Mouse (Mus musculus): Measurements from ENCODE around the gene Zfp296.
A peak's percentile ranks its signal among the peaks of the same experiment; 100 is the strongest.

The Zfp296 gene

DNA sequence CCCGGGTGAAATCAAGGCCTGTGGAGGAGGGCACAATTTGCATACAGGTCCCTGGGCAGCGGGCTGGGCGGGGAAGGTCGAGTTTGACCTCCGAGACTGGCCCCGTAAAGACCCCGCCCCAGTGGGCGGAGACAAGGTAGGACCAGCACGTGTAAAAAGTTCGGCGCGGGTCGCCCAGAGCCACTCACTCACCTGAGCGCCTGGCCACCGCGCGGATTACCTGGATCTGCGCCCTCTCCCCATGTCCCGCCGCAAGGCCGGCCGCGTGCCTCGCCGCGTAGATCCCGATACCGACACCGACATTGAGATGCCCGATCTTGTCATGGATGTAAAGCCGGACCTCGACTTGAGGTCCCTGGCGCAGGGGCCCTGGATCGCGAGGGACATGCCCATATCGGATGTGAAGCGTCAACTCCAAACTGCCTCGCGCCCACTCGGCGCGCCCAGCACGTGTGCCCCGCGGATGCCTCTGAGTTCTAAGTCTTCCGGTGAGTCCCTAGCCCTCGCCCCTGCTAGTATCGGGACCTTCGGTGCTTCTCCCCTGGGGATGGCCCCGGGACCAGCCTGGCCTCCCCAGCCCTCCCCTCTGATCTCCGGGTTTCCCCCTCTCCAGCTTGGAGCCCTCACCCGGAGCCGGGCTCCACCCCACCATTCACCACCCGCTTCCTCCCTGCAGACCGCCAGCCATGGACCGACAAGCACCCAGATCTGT lies at the start of gene Zfp296, which contains the start of gene Gemin7:
Gene Zfp296, plus strand, starts transcription at position 147 of the 712 bp plus-strand sequence.
Gene Gemin7, minus strand, starts transcription at position 455 of the 712 bp plus-strand sequence.
- DNase-seq: peak; percentile 19

DNA sequence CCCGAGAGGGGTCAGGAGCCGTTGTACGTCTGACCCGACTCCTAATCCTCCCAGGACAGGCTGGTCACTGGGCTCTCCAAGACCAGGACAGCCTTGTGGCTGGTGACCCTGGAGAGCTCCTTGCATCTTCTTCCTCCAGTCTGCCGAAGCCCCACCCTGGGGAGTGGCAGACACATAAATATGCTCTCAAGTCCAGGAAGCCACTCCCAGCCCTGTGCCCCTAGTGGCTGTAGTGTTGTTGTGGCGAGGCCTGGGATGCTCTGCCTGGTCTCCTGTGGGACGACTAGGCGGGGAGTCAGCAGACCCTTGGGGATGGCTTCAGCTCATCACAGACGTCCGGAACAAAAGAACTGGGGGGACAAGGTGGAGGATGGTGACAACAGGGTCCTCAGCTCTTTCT lies 46.0 kb upstream of the Zfp296 start:
- no peak for DNase-seq

DNA sequence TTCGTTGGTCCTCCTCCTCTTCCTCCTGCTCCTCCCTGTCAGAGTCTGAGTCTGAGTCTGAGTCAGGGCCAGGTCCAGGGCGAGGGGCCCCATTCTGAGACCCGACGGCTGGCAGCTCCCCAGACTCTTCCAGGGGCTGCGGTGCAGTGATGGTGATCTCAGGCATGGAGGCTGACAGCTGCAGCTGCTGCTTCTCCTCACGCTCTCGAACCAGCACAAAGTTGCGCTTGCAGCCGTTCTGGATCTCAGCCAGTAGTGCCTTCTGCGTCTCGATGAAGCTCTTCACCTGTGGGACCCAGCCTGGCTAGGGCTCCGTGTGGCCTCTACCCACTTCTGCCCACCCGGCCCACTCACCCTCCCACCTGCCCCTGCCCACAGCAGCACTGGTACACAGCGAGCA lies 44.8 kb upstream of the Zfp296 start:
- DNase-seq: no peak

DNA sequence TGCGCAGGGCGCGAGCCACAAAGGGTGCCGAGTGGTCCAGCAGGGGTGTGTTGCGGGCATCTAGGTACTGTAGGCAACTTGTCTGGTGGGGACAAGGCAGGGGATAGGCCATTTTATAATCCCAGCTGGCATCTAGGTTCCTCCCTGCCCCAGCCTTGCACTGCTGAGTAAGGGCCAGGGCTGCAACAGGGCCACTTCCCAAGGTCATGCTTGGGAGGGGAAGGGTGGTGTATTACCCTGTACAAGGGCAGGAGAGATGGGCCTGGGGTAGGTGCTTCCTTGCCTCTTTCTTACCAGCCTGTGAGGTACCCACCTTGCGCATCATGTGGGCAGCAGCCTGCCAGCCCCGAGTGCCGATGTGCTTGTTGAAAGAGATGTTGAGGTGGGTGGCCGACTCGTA lies 42.4 kb upstream of the Zfp296 start:
- DNase-seq: no peak

DNA sequence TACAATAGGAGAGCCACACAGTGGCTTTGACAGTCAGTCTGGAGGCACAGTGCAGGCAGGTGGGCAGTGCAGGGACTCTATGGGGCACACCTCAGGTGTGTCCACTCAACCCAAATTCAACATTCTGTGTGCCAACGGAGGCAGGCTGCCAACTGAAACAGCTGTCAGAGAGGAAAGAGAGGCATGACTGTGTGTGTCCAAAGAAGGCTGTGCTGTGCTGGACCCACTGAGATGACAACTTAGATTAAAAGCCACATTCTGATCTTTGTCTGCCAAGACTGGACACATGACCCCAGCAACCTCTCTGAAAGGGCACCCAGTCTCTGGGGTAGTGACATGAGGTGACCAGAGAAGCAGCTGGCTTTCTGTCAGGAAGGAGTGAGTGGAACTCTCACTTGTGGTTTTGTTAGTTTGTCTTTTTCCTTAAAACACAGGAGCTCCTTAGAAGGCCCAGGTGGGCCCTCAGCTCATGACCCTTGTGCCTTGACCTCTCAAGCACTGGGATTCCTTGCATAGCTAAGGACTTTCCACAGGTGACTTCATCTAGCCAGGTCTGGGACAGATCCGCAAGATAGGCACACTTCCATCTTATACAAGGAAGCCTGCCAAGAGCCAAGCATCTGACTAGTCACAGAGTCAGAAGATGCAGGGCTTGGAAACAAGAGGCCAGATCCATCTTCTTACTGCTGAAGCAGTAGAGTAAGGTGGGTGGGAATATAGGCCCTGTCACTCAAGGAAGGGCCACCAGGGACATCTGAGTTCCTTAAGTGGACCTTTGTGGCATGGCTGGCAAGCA lies 36.1 kb upstream of the Zfp296 start:
- DNase-seq: no peak

DNA sequence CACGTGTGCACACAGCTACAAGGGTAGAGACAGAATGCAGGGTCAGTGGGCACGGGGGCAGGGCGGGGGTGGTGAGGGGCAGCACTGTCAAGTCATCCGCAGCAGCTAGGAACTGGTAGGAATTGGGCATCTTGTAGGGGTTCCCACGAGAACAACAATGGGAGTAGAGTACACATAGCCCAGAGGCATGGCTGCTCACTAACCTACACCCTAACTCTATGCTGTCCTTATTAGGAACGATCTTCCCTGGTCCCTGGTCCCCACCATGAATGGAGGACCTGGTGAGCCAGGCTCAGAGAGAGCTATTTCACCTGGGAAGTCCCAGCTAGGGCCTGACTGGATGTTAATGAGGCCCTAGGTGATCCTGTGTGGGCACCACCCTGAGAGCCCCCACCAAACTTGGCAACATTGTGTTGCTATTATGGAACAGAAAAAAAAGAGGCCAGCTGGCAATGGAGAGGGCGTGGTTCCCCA lies 35.4 kb upstream of the Zfp296 start:
- no peak for DNase-seq

DNA sequence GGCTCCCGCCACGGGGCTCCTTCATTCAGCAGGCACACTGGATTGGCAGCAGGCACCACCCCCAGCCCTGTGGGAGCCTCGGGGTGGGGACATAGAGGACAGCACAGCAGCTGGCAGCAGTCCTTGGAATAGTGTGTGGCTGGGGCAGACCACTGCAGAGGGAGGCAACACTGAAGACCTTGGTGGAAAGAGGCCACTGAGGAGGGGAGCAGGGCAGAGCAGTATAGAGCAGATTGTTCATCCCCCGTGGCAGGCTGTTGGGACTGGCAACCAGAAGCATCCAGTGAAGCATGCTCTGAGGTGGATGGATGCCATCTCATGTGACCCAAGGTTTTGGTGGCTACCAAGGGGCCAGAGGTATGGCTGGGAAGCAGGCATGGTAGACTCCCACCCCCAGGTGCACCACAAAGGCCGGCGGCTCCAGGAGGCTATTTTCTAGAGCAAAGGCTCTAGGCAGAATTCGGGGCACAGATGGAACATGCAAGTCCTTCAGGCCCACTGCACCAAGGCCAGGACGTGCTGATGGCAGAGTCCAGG lies 34.9 kb upstream of the Zfp296 start:
- no peak for DNase-seq

DNA sequence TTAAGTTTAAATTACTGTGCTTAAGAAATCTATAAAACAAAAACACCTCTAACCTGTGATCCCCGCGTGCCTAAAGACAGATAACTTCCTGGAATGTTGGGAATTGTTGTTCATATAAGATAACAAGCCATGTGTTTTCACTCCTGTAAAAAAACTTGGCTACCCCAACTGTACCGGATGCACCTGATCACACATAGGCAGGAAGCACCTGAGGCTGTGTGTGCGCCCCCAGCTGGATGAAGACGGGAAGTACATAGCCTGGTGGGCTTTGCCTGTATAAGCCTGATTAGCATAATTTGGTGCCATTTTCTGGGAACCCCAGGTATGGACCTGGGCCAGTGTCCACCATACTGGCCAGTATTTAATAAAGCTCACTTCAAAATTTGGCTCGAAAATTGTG lies 33.5 kb upstream of the Zfp296 start:
- peak; percentile 70 for DNase-seq

DNA sequence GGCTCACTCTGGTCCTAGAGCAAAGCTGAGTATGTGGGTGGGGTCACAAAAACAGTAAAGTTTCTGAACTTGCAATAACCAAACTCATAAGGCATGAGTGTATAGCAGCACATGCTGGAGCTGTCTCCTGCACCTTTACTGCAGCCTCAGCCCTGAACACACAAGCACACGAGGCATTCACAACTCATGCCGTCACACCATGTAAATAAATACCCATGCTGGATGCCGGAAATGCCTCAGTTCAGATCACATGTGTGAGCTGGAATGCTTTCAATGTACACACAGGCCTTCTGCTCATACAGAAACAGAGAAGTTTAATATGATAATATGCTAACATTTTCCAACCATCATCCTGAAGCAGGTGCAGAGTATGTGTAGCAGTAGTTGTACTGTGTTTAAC lies 31.1 kb upstream of the Zfp296 start:
- no peak for DNase-seq

DNA sequence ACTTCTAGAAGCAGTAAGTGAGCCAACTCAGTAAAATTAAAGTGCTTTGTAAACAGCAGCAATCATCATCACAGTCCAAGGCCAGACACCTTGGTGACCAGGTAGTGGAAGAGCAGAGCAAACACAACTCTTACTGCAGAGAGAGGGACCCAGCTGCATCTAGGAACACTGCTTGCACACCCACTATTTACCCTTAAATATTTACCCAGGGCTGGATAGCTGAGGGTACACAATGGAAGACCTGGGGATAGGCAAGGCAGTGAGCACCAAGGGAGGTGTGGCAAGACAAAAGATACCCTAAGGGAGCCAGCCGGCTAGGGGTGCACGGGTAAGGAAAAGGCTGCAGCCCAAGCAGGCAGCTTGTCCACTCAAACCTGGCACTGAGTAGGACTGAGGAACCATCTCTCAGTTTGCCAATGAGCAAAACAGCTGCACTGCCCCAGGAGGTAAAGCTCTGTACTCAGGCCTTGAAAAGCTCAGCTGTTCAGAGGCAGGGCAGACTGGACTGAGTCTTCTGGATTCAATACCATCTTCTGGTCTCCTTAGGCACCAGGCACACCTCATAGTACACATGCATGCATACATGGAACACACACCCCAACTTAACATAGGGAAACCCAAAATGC lies 29.6 kb upstream of the Zfp296 start:
- DNase-seq: no peak

DNA sequence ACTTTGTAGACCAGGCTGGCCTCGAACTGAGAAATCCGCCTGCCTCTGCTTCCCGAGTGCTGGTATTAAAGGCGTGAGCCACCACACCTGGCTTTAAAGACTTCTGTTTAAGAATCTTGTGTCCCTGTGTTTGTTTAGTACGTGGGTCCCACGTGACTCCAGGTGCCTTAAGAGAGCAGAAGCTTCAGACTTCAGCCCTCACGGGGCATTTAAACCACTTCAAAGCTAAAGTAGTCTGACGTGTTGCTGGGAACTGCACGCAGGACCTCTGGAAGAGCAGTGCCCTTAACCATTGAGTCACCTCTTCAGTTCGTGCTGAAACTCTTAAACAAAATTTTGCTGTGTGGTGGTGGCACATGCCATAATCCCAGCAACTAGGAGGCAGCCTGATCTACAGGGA lies 27.7 kb upstream of the Zfp296 start:
- DNase-seq: no peak

DNA sequence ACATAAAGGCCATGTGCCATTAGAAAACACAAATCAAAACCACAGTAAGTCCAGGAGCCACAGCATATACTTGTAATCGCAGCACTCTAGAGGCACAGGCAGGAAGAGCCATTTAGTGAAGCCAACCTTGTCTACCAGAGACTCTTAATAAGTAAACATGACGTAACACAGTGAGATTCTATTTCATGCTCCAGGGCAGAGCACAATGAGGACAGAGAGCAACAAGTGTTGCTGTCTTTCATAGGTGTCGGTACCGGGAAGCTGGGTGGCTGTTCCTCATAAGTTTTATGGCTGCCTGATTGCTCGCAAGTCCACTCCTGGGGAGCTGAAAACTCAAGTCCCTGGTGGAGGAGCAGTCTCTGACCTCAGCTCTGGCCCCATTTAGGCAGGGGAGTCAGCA lies 25.5 kb upstream of the Zfp296 start:
- no peak for DNase-seq

DNA sequence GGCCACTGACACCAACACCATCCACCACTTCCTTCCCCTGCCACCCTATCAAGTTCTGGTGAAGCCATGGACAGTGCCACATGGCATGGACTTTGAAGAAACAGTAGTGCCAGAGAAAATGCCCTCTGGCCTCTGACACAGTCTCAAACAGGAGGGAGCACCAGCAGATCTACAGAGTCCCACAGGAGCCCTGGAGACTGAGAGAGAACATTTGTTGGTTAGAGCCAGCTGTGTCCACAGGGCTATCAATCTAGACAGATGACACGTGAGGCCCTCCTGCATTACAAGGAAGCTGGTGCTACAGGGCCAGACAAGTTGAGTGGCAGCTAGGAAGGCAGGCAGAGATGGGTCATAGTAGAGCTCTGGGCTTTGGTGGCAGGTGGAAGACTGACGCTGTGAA lies 24.6 kb upstream of the Zfp296 start:
- DNase-seq: no peak

DNA sequence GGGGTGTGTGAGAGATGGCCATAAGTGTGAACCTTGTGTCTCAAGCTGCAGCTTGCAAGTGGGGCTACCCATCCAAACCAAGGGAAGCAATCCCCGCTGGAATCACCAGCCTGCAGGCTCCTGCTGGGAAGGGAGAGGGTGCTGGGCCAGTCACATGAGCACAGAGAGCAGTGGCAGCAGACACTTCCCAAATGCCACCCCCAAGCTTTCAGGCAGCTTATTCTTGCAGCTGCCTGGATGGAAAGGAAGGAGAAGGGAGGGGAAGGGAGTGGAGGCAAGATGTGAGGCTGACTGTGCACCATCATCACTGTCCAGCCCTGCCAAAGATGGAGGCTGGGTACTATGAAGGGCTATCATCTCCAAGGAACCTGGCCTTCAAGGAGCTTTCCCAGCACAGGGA lies 22.9 kb upstream of the Zfp296 start:
- DNase-seq: no peak

DNA sequence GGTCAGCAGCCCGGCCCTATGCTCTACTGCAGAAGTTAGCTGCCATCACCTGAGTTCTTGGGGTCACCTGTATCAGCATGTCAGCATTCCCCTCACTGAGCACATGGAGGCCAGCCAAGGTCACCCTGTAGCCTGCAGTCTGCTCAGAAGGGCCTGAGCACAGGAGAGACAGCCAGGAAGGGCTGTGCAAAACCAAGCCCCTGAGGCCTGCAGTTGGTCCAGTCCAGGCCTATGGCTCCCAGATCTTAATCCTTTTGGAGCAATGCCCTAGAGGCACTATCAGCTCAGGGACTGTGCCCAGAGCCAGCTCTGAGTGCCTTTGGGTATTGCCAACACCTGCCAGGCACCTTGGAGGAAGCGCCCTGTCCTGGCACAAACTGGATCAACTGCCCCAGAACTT lies 20.0 kb upstream of the Zfp296 start:
- DNase-seq: no peak

DNA sequence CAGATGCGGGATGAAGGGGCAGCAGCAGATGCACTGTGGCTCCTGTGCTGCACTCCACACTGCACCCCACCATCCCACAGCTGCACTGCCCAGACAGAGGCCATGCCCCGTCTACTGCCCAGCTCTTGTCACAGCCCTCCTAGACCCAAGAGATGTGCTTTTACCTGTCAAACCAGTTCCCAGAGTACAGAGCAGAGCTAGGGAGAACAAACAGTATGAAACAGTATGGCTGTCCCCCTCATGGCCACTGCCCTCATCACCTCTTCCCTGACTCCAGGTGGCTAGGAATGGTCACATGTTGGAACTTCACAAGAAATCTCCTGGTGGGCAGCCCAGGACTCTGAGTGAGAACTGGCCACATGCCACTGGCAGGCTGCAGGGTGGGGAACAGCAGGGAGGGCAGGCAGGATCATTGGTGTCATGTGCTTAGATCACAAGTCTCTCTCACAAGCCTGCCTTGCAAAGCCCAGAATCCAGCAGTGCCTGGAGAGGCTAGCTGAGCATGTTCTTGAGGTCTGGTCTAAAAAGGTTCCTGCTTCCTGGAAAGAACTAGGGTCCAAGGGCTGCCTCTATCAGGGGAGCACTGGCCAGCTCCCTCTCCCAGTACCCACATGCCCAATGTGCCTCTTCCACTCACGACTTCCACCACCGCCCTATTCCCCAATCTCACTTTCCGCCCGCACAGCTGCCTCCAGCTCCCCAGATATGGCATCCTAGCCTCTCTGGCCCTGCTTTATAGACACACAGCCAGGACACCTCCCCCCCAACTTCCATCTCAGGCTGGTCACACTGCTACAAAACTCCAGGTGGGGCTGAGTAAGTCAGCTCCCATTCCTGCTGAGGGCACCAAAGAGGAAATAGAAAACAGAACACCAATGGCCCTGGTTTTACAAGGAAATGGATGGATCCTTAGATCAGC lies 18.8 kb upstream of the Zfp296 start:
- no peak for DNase-seq

DNA sequence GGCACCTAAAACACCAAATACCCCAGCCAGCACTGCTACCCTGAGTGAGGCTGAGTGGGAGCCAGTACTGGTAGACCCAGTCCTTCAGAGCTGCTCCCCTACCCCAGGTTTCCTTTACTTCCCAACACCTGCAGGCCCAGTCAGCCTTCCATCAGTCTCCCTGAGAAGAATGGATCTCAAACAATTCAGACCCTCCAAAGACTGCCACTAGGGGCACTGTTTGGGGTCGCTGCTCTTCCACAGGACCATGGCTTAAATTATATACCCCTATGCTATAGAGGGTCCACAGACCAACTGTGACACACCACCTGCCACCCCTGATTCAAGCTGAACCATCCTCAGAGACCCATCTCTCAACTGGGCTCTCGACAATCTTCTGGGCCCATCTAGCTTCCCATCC lies 18.1 kb upstream of the Zfp296 start:
- DNase-seq: peak; percentile 30

DNA sequence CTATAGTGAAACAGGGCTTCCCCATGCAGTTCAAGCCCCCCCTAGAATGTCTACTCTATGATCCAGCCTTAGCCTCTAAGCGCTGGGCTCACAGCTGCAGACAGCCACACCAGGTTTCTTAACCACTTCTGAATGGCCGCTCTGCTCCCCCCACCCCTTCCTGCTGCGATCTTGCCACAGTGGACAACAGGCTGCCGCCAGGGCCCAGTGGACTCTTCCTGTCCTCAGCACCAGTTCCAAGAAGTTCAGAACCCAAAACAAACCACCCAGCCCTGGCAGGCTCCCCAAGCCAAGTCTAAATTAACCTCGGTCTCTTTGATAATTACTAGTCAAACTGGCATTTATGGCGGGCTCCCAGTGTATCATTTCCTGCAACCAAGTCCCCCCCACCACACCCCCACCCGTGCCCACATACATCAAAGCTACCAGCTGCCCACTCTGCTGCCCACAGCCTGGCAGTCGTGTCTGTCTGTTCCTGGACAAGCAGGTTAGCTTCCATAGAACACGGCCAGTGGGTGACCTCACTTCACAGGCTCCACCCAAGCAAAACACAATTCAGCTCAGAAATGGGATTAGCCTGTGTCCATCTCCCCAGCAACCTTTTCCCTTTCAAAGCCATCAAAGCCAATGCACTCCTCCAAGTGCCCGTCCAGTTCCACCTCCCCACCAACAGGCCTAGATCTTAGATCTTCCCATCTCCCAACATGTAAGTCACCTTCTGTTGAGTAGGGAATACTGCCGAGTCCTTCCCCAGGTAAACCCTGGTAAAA lies 16.4 kb upstream of the Zfp296 start:
- no peak for DNase-seq

DNA sequence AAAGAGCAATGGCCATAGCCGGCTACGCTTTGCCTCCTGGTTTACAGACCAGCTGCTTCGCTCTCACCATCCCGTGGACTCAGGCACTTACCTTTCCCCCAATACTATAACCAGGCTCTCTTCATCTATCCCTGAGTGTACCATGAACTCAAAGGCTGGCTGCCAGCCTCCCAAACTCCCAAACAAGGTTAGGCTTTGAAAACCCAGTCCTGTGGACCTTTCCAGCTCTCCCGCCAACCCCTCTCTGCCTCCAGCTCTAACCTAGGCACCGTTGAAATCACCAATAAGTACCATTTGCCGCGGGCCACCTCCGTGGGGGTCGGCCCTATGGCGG lies 15.7 kb upstream of the Zfp296 start:
- no peak for DNase-seq

DNA sequence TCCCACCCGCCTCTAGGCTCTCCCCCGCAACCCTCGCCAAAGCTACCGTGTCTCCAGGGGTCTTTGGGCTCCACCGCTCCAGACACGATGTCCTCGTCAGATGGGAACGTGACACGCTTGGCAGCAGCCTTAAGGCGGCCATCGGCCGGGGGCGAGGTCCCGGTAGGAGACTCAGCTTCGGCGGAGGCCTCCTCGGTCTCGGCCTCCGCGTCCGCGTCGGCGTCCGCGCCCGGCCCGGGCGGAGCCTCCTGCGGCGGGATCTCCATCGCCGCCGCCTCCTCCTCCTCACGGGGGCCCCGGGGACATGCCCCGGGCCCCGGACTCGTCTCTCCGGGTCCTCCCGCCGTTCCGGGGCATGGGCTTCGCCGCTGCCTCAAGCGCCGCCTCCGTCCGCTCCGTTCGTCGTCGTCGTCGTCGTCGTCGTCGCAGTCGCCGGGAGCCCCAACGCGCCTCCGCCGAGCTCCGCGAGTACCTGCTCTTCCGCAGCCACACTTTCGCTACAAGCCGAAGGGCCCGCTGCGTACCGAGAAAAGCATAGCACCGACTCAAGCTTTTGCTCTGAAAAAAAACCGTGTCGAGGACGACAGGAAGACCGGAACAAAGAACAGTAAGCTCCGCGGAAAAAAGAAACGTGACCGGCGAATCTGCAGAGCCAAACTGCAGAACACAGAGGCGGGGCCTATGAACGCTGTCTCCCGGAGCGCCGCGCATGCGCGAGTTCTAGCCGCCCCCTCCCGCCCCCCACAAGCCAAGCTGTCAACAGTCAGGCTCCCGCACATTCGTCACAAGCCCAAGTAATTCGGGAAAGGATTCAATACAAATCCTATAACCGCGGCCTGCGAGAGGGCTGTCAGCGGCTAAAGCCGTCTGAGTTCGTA lies 15.1 kb upstream of the Zfp296 start:
- peak; percentile 88 for DNase-seq
